Mouse (Mus musculus) thymus, postnatal 36 days (tissue): ENCODE results near the gene Tyro3.
A peak's percentile ranks its signal among the peaks of the same experiment; 100 is the strongest.

Source experiments
- DNase-seq, 2 experiments: peaks; one replicate each; pipeline ENCODE4 v3.0.0; 2022; ENCODE audit warnings: mixed read lengths in 2 of 2

Gene Tyro3

DNA sequence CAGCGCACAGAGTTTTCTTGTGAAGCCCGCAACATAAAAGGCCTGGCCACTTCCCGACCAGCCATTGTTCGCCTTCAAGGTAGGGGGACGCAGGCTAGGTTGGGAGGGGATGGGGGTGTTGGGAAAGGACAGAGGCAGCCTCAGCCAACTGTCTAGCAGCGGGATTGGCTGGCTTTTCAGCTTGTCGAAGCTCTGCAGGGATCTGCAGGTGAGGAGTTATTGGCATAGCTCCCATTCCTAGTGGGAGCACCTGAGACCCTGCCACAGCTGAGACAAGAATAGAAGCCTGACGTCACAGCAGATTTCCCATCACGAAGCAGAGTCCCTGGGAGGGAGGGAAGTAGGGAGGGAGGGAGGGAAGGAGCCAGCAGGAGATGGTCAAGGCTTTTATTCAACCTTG lies 7.2 kb downstream of the Tyro3 start:
- no peak for DNase-seq

DNA sequence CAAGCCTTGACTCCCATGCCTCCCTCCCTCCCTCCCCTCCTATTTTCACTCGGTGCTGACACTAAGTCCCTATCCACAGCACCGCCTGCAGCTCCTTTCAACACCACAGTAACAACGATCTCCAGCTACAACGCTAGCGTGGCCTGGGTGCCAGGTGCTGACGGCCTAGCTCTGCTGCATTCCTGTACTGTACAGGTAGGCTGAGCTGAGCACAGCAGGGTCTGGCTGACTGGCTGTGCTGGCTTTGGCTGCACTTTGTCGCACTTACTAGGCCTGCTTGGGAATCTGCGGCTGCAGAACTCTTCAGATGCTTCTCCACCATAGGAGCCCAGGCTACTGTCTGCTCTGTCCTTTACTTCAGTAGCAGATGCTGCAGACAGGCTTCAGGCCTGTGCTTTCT lies 8.0 kb downstream of the Tyro3 start:
- no peak for DNase-seq

DNA sequence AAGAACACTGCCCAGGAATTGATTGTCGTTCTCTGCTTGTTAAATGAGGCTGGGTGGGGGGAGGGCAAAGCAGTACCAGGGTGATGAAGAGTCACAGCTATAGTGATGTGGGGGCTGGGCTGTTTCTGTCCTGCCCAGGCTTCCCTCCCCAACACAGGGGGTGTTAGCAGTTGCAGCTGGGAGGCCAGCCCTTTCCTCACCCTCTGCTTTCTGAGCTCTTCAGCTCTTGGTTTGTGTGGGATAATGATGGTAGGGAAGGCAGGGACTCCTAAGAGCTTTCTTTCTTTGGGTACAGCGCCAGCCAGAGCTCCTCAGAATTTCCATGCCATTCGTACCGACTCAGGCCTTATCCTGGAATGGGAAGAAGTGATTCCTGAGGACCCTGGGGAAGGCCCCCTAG lies 10.9 kb downstream of the Tyro3 start:
- no peak for DNase-seq

DNA sequence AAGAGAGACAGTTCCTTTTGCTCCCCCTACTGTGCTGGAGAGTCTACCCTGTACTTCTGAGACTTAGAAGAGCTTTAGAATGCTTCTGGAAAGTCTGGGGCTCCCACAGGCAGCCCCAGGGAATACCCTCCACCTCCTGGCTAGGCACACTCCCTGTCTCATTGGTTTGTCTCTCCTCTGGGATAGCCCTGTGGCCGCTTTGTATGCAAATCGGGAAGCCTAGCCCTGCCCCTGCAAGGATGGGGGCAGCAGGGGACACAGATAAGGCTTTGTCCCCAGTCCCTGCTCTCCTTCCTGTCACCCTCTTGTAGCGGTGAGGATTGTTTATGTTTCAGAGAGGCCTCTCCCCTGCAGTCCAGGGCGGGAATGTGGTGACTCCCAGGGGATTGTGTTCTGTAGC lies 11.3 kb downstream of the Tyro3 start:
- DNase-seq: no peak

DNA sequence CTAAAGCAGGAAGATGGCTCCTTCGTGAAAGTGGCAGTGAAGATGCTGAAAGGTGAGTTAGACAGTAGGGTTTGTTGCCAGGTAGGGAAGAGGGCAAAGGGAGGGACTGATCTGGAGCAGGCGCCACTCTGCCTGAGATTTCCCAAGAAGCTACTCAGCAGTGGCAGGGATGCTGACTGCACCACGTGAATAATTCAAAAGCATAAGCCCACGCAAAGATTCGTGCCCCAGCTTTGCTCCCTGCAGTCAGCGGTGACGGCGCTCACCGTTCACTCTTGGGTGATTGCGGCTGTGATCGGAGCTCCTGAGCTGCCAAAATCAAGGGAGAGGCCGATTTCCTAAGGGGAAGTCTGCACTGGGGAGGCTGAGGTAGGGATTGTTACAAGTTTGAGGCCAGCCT lies 13.4 kb downstream of the Tyro3 start:
- DNase-seq: no peak

DNA sequence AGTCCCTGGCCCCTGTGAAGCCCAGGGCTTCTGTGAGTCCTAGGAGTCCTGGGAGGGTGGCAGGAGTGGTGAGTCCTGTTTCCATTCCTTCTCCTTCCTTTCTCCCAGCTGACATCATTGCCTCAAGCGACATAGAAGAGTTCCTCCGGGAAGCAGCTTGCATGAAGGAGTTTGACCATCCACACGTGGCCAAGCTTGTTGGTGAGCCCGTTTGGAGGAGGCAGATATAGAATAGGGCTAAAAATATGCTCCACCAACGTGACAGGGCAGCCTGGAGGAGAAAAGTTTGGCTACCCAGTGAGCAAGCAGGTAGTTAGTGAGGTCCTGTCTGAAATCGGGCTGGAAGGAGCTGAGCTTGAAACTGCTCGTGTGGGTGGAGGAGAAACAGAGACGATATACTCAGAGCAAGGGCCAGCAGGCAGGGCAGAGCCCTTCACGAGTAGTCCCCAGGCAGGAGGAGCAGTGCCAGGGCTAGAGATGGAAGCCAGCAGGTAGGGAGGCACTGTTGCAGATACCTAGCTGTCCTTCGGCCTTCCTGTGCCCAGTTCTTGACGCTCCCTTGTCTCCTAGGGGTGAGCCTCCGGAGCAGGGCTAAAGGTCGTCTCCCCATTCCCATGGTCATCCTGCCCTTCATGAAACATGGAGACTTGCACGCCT lies 14.1 kb downstream of the Tyro3 start:
- no peak for DNase-seq

DNA sequence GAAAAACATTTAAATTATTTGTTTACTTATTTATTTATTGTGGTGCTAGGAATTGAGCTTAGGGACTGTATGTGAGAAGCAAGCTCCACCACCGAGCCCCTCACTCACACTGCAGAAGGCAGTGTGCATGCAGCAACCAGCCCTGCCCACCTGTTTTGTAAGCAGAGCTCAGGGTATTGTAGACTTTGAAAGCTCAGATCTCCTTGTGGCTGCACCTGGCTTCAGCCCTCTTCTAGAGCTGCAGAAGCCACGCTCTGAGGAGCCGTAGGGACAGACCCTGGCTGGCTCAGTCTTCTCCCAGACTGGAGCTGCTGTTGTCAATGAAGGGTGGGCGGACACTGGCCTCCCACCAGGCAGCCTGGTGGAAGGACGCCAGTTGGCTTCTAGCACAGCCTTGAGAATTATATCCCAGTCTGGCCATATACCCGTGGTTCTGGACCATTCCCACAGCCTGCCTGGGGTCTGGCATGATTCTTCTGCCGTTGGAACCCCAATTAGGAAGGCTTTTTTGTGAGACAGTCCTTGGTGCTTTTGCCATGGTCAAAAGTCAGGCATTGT lies 16.9 kb downstream of the Tyro3 start:
- DNase-seq: peak; percentile 16 to 35

DNA sequence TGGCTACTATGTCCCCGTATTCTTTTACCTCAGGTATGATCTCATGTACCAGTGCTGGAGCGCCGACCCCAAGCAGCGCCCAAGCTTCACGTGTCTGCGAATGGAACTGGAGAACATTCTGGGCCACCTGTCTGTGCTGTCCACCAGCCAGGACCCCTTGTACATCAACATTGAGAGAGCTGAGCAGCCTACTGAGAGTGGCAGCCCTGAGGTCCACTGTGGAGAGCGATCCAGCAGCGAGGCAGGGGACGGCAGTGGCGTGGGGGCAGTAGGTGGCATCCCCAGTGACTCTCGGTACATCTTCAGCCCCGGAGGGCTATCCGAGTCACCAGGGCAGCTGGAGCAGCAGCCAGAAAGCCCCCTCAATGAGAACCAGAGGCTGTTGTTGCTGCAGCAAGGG lies 19.1 kb downstream of the Tyro3 start:
- no peak for DNase-seq

DNA sequence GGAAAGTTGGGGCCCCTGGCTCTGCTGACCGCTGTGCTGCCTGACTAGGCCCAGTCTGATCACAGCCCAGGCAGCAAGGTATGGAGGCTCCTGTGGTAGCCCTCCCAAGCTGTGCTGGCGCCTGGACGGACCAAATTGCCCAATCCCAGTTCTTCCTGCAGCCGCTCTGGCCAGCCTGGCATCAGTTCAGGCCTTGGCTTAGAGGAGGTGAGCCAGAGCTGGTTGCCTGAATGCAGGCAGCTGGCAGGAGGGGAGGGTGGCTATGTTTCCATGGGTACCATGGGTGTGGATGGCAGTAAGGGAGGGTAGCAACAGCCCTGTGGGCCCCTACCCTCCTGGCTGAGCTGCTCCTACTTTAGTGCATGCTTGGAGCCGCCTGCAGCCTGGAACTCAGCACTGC lies 19.5 kb downstream of the Tyro3 start:
- no peak for DNase-seq

DNA sequence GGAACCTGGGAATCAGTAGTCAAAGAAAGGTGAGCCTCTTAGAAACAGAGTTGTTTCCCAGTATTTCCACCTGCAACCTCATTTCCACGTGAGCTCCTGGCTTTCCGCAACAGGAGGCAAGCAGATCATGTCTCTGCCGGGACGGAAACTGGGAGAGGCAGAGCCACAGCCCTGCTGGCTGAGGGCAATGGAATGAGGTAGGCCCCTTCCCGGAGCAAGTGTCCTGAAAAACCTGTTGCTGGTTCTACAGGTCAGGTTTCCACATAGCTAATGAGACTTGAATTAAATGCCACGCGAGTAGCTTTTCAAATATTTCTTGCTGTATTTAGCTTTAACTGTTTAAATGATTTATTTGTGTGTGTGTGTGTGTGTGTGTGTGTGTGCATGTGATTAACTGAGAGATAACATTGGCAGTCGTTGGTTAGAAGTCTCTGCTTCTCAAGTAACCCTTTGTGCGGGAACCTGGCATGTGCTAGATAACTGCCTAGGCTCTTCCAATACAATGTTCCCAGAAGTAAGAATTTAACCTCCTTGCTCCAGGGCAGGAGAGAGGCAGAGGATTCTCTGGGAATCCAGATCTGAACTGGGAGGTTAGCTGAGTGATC lies 21.2 kb downstream of the Tyro3 start:
- no peak for DNase-seq

DNA sequence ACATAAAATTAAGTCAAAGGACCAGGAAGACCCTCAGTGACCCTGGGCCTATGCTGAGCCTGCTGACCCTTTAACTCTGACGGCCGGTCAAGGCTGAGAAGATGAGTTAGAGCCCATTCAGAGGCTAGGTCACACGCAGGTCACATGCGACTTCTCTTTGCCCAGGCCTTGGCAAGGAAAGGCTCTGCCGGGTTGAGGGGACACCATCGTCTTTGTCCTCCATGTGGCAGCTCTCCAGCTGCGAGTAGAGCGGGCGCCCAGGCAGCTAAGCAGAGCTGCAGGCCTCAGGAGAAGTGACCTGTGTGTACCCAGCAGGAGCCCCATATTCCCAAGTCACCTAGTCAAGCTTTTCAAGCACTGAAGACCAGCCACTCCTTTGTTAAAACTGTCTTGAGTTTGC lies 23.6 kb downstream of the Tyro3 start:
- no peak for DNase-seq

DNA sequence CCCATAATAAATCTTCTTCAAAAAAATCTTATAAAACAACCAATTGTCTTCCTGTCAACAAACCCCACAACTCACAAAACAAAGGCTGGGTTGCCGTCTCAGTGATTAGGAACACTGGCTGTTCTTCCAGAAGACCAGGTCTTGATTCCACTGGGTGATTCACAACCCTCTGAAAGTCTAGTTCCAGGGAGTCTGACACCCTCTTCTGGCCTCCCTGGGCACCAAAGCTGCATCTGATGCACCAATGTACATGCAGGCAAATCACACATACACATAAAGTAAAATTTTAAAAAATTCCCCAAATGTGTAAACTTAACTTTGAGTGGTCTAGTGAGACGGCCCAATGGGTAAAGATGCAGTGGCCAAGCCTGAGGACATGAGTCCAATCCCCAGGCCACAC lies 33.0 kb downstream of the Tyro3 start:
- no peak for DNase-seq

DNA sequence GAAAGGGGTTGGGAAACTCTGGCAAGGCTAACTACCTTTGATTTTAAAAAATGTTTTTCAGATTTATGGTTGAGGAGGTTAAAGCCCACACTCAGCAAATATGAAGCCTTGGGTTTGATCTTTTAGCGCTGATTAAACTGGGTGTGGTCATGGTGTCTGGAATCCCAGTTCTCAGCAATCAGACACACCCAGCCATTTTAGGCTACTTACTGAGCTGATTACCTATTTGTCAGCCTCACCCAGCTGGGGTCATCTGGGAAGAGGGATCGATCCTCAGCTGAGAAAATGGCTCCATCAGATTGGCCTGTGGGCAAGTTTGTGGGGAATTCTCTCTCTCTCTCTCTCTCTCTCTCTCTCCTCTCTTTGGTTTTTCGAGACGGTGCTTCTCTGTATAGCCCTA lies 36.7 kb downstream of the Tyro3 start:
- DNase-seq: no peak

DNA sequence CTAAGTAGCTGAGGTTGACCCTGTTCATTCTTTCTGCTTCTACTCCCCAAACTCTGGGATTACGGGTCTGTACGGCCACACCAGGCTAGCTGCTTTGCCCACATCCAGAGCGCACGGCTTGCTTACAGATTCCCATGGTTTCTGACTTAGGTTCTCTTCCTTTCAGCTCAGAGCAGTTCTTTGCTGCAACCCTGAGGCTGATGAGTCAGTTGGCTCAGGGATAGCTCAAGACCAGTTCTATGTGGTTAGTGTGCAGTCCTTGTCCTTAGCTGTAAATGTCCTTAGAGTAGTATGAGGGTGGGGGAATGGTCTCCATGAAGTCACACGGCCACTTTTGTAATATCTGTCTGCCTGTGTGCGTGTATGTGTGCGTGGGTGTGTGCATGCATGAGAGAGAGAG lies 40.1 kb downstream of the Tyro3 start:
- no peak for DNase-seq

DNA sequence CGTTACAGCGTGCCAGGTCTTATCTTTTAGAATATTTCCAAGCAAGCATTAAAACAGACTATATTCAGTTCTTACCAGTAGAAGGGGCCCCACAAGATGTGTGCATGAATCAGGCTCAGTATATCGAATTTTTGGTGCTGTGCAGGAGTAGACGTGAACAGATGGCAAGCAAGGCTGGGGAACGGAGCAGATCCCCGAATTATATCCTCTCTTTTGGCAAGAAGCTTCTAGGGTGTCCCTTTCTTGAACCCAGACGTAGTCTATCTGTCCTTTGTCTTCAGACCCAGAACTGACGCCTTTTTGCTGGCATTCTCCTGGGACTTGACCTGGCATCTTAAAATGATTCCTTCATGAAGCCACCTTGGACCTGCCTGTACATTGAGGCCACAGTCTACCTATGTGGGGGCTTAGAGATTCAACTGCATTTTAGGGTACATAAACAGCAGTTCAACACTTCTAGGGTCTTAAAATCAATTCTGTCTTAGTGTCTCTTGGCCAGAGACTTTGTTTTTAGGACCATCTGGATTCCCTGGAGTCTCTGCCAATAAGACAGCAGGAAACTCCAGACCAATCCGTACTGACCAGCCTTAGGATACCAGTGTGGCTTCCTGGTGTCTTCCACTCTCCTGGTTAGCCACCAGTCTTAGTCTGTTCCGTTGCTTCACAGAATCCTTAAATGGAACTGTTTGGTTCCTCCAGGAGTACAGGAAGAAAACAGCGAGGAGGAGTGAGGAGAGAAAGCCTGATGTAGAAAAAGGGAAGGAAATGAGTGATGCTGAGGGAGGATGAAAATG lies 41.0 kb downstream of the Tyro3 start:
- DNase-seq: no peak

DNA sequence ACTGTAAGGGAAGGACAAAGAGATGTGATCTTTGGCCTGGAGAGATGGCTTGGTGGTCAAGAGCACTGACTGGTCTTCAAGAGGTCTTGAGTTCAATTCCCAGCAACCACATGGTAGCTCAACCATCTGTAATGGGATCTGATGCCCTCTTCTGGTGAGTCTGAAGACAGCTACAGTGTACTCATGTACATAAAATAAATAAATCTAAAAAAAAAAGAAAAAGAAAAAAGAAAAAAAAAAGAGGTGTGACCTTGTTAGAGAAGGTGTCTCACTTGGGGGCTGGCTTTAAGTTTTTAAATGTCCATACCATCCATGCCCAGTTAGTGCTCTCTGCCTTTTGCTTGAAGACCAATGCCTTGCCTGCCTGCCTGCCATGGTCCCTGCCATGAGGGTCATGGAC lies 42.5 kb downstream of the Tyro3 start:
- no peak for DNase-seq

DNA sequence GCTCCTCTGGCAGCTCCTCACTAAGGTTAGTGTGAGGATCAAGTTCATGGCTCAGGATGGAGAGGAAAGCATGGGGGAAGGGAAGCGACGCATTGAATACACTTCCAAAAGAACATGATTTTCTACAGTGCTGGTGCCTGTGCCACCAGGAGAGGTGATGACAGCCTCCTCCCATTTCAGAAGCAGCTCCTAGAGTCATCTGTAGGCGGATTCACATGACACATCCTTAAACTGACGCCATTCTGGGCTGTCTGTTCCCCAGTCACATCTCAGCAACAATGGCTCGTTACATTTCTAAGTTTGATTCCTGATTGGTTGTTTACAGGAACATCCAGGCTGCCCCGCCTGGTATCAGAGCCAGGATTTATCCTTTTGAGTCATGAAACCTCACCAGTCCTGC lies 44.5 kb downstream of the Tyro3 start:
- no peak for DNase-seq

DNA sequence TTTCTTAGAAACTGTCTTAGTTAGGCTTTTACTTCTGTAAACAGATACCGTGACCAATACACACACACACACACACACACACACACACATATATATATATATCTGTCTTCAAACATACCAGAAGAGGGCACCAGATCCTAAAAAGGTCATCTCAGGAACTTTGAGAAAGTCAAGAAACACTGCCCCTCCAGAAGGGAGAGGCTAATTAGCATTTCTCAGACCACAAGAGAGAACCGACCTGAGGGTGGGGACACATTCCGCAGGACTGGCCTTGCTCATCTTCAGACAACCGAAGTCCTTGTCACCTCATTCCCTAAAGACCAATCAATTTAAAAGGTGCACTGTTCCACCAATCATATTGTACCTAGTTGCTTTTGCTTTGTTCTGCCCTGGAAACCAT lies 46.0 kb downstream of the Tyro3 start:
- DNase-seq: no peak

DNA sequence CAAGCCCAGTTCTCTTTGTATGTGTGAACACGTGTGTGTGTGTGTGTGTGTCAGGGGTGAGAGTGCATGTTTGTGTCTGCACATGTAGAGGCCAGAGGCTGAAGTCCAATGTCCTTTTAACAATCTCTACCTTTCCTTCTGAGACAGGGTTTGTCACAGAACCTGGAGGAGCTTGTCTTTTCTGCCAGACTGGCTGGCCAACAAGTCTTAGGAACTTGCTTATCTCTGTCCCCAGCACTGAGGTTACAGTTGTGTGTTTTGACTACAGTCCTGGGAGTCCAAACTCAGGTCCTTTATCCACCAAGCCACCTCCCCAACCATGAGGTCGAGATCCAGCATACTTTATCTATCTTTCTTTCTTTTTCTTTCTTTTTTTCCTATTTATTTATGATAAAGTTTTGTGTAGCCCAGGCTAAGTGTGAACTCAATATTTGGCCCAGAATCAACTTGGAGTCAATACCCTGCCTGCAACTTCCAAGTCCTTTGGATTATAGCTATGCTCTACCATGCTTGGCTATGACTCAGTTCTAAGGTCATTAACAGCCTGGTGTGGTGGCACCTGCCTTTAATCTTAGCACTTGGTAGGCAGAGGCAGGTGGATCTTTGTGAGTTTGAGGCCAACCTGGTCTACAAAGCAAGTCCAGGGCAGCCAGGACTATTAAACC lies 48.5 kb downstream of the Tyro3 start:
- no peak for DNase-seq

DNA sequence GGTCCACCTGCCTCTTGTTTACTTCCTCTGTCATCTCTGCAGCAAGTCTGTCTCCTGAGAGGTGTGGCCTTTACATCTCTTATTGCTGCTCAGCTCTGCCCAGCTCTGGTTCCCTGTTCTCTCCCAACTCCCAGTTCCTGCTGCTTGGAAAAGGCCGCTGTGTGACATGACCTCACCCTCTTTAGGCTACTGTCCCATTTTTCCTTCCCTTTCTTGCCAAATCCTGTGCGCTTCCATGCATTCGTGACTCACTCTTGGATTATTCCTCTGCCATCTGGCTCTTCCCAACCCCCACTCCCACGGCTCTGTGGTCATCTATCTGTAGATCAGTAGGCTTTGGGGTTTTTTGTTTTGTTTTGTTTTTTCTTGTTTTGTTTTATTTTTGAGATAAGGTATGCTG lies 49.4 kb downstream of the Tyro3 start:
- no peak for DNase-seq

DNA sequence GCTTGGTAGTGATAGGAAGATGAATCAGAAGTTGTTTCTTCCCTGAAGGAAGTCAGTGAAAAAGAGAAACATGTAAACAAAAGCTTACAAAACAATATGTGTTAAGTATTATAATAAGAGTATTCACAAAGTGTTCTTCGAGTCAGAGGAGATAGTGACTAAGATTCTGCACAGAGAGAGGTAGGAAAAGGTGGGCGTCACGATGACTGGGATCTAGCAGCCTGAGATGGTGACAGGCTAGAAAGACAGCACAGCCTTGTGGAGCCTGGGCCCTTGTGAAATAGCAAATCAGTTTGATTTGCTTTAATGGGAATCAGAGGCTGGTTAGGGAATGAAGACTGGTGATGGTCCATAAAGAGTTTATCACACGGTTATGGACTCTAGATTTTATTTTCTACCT lies 56.3 kb downstream of the Tyro3 start:
- no peak for DNase-seq

DNA sequence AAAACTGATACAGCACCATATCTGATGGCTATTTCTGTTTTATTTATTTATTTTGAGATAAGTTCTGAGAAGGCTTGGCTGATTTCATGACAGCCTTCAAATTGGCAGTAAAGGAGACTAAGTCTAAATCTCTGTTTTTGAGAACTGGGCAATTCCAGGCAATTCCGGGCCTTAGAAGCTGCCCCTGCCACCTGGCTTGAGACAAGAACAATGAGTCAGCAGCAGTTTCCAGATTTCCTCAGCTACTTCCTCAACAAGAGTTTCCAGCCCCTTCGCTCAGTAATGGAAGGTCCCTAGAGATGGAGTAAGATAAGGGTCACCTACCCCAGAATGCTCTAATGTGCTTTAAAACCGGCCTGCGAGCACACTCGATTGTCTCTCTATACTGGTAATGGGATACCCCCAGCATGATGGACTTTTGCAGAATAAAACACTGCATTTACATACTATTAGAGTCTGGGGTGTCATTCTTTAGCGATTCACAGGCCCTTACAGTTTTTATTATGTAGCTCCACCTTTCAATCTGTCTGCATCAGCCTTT lies 57.8 kb downstream of the Tyro3 start:
- DNase-seq: no peak

DNA sequence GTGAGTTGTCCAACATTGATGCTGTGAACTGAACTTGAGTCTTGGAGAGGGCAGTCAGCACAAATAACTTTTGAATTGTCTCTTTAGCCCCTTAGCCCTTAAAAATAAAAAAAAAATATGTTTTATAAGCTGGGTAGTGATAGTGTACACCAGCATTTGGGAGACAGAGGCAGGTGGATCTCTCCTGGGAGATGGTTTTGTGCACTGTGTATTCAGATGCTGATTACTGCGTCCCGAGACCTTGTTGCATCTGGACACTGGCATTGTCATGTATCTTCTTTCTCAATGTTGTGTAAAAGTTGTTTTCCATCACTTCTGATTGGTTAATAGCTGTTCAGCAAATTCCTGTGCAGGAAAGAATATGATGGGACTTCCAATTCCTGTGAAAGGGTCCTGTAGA lies 59.8 kb downstream of the Tyro3 start:
- no peak for DNase-seq
